Mouse (Mus musculus): ENCODE measurements around the gene Gpr88.

- no peak for TF ChIP-seq CTCF (IDR thresholded peaks at IDR 0.05; ENCODE audit: low read depth)
- no peak for TF ChIP-seq EP300 (IDR thresholded peaks at IDR 0.05; ENCODE audit: low read depth)
These were observed 47.7 kb downstream of the Gpr88 start for GRCm38 (mm10) chr3:116205346-116206219.
